Mouse (Mus musculus) megakaryocyte, embryonic 14.5 days (primary cell): ENCODE measurements around the gene Cacng7.

Experiments used
- FLI1 ChIP-seq: IDR thresholded peaks from 2 replicates; pipeline ENCODE4 v1.6.1; 2012; ENCODE audit warnings: low read length, inconsistent platforms, mixed read lengths
- GATA1 ChIP-seq: IDR thresholded peaks from 3 replicates; pipeline ENCODE4 v1.6.1; 2012; ENCODE audit warnings: mixed read lengths, low read length, inconsistent platforms, borderline replicate concordance

DNA sequence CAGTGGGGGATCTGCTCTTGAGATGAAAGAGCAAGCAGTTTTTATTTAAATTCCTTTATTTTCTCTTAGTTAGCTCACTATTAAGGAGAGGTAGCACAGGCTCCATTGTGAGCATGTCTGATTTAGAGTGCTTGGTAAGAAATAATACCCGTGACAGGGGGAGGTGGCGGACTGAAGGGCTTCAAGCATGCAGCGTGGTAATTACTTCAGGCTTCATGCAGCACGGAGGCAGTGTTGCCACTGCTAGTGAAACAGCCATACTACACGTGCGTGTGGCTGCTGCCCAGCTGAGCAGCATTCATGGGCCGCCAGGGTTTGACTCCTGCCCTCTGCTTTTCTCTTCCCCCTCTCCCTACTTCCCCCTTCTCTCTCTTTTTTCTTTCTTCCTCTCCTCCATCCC, 65.0 kb downstream of the Cacng7 start:
- no peak for TF ChIP-seq GATA1
- no peak for TF ChIP-seq FLI1
